Mouse (Mus musculus) frontal cortex, adult 2 months (tissue): Measurements from ENCODE around the gene Chrnd. TPM values are rescaled to one million over a fixed set of nuclear protein-coding genes. Genes with fewer than 3 reads are reported as not detected.

ENCODE experiments used
- DNase-seq, 2 experiments: peaks; one replicate each; pipeline ENCODE4 v3.0.0; 2022; ENCODE audit warnings: low spot score in 1 of 2; ENCODE audit errors: extremely low spot score in 1 of 2
- polyA plus RNA-seq: library from polyadenylated mRNA; depleted of rRNA; stranded (reverse); fragments of >200 nt; gene quantifications from 2 replicates; pipeline ENCODE4 v1.2.3, GENCODE M21; 2012; rRNA removed

Chrnd gene
- not detected in 2 replicates for polyA plus RNA-seq

- no peak for DNase-seq
Measured at GRCm38 (mm10) chr1:87190429-87190828, at the start of gene Chrnd. Gene Chrnd, plus strand, starts transcription at chr1:87190607.

GRCm38 (mm10) chr1:87141550-87141949 lies 48.9 kb upstream of the Chrnd start:
- no peak for DNase-seq

GRCm38 (mm10) chr1:87142456-87142855 lies 48.0 kb upstream of the Chrnd start:
- DNase-seq: peak in 1 of 2 experiments; percentile 5

- no peak for DNase-seq
Measured at GRCm38 (mm10) chr1:87143141-87143540, 47.3 kb upstream of the Chrnd start.

- no peak for DNase-seq
Measured at GRCm38 (mm10) chr1:87149422-87149821, 41.0 kb upstream of the Chrnd start.

- no peak for DNase-seq
Measured at GRCm38 (mm10) chr1:87151286-87151685, 39.1 kb upstream of the Chrnd start.

GRCm38 (mm10) chr1:87153776-87154500 lies 36.5 kb upstream of the Chrnd start:
- DNase-seq: no peak

GRCm38 (mm10) chr1:87154501-87155120 lies 35.8 kb upstream of the Chrnd start:
- no peak for DNase-seq

GRCm38 (mm10) chr1:87155531-87156198 lies 34.7 kb upstream of the Chrnd start:
- DNase-seq: no peak

- DNase-seq: no peak
Measured at GRCm38 (mm10) chr1:87156199-87156587, 34.2 kb upstream of the Chrnd start, which contains the start of gene Ecel1. Gene Ecel1, minus strand, starts transcription at chr1:87156521.

GRCm38 (mm10) chr1:87159396-87159795 lies 31.0 kb upstream of the Chrnd start:
- DNase-seq: no peak

GRCm38 (mm10) chr1:87164164-87164795 lies 26.1 kb upstream of the Chrnd start:
- no peak for DNase-seq

GRCm38 (mm10) chr1:87164796-87165184 lies 25.6 kb upstream of the Chrnd start:
- no peak for DNase-seq

- DNase-seq: no peak
Measured at GRCm38 (mm10) chr1:87170458-87170857, 19.9 kb upstream of the Chrnd start.

- no peak for DNase-seq
Measured at GRCm38 (mm10) chr1:87171312-87171711, 19.1 kb upstream of the Chrnd start.

- no peak for DNase-seq
Measured at GRCm38 (mm10) chr1:87172316-87172715, 18.1 kb upstream of the Chrnd start.

- DNase-seq: peak in 1 of 2 experiments; percentile 70
Measured at GRCm38 (mm10) chr1:87174006-87174955, 16.1 kb upstream of the Chrnd start.

GRCm38 (mm10) chr1:87175852-87176292 lies 14.5 kb upstream of the Chrnd start:
- DNase-seq: peak; percentile 34 to 66

GRCm38 (mm10) chr1:87180896-87181295 lies 9.5 kb upstream of the Chrnd start:
- DNase-seq: peak in 1 of 2 experiments; percentile 47

- DNase-seq: no peak
Measured at GRCm38 (mm10) chr1:87183013-87183412, 7.4 kb upstream of the Chrnd start, which contains the start of gene Prss56. Gene Prss56, plus strand, starts transcription at chr1:87183313.
